Mouse (Mus musculus) kidney, adult 2 months (tissue): Measurements from ENCODE around the gene Kcnh1.

Experiments
- CTCF ChIP-seq: fragments of 200-500 bp; conservative IDR thresholded peaks from 2 replicates; pipeline ENCODE4 v1.5.1; 2011; ENCODE audit warnings: low read depth, mild to moderate bottlenecking, control low read depth, low read length, moderate library complexity, mixed read lengths; ENCODE audit not compliant: insufficient read depth, insufficient read length
- POLR2A ChIP-seq: fragments of 200-500 bp; IDR thresholded peaks from one replicate; pipeline ENCODE4 v1.6.1; 2011; ENCODE audit warnings: low read depth, low read length, control low read depth

DNA sequence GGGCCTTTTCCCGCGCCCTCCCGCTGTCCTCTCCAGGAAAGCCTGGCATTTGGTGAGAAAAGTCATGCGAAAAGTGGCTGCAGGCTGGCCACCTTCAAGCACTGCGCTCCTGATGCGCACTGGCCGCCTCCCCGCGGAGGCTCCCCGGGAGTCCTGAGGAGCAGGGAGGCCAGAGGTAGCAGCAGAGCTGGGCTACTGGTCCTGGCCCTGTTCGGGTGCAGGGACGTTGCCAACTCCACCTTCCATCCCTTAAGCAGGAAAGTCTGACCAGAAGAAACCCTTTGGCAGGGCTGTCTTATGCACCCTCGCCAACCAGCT is 707 bp downstream of the Kcnh1 start:
- no peak for TF ChIP-seq CTCF
- no peak for TF ChIP-seq POLR2A
